Mouse (Mus musculus): ENCODE measurements around the gene Grid1. TPM values are rescaled to one million over a fixed set of nuclear protein-coding genes. Genes with fewer than 3 reads are reported as not detected.

Grid1 gene
- polyA plus RNA-seq, 1 experiment from 2014 or later: 0.25 TPM

GRCm38 (mm10) chr14:35115913-35116312, 296.0 kb downstream of the Grid1 start:
- no peaks in the 10 kb centered on the region for H3K27me3 ChIP-seq (replicated peaks; ENCODE audit: control insufficient read depth, insufficient read depth, low read length)
- H3K4me1 ChIP-seq (replicated peaks; ENCODE audit: control insufficient read depth, insufficient read depth, low read length): no peaks in the 10 kb centered on the region
- WGBS: 76% methylated on average over 3 of the region's 3 CpGs
- no peak overlapping the region for H3K4me2 ChIP-seq
- H3K9me3 ChIP-seq (ENCODE audit: control insufficient read depth, low read length): no peaks in the 10 kb centered on the region
- no peak overlapping the region for H3K4me3 ChIP-seq (ENCODE audit: low read depth, low read length)
- H3K9ac ChIP-seq (ENCODE audit: low read depth, low read length): no peak overlapping the region
- no peak overlapping the region for H3K27ac ChIP-seq (ENCODE audit: low read depth, low read length)
- DNase-seq (ENCODE audit: low spot score): no peak
- no peaks in the 10 kb centered on the region for H3K36me3 ChIP-seq (ENCODE audit: control insufficient read depth, insufficient read depth, low read length)
- no peak for ATAC-seq (replicated peaks; ENCODE audit: low FRiP score)

- DNase-seq (ENCODE audit: low spot score): no peak
- H3K9ac ChIP-seq (ENCODE audit: low read depth, low read length): no peak overlapping the region
- no peak overlapping the region for H3K27ac ChIP-seq (ENCODE audit: low read depth, low read length)
- H3K27me3 ChIP-seq (replicated peaks; ENCODE audit: control insufficient read depth, insufficient read depth, low read length): no peaks in the 10 kb centered on the region
- no peak; the same call in 1 of the 2 replicates for ATAC-seq (replicated peaks; ENCODE audit: low FRiP score)
- 44% methylated on average over 2 of the region's 2 CpGs for WGBS
- no peak overlapping the region for H3K4me2 ChIP-seq
- H3K9me3 ChIP-seq (ENCODE audit: control insufficient read depth, low read length): no peaks in the 10 kb centered on the region
- no peak overlapping the region for H3K4me3 ChIP-seq (ENCODE audit: low read depth, low read length)
- H3K36me3 ChIP-seq (ENCODE audit: control insufficient read depth, insufficient read depth, low read length): no peaks in the 10 kb centered on the region
- no peaks in the 10 kb centered on the region for H3K4me1 ChIP-seq (replicated peaks; ENCODE audit: control insufficient read depth, insufficient read depth, low read length)
These were observed 300.2 kb downstream of the Grid1 start for GRCm38 (mm10) chr14:35120089-35120488.

- Histone ChIP-seq H3K27me3 (replicated peaks; ENCODE audit: control insufficient read depth, insufficient read depth, low read length) (no peaks in the 10 kb centered on the region), H3K4me2 (no peak overlapping the region), H3K4me1 (replicated peaks; ENCODE audit: control insufficient read depth, insufficient read depth, low read length) (no peaks in the 10 kb centered on the region), H3K27ac (ENCODE audit: low read depth, low read length) (no peak overlapping the region), H3K36me3 (ENCODE audit: control insufficient read depth, insufficient read depth, low read length) (no peaks in the 10 kb centered on the region), H3K9me3 (ENCODE audit: control insufficient read depth, low read length) (no peaks in the 10 kb centered on the region), H3K9ac (ENCODE audit: low read depth, low read length) (no peak overlapping the region), H3K4me3 (ENCODE audit: low read depth, low read length) (no peak overlapping the region)
- DNase-seq (ENCODE audit: low spot score): no peak
- no peak for ATAC-seq (replicated peaks; ENCODE audit: low FRiP score)
- WGBS: 78% methylated on average over 4 of the region's 4 CpGs
These were observed 301.0 kb downstream of the Grid1 start for GRCm38 (mm10) chr14:35120905-35121304.

- Histone ChIP-seq H3K9me3 (ENCODE audit: control insufficient read depth, low read length) (no peaks in the 10 kb centered on the region), H3K27me3 (replicated peaks; ENCODE audit: control insufficient read depth, insufficient read depth, low read length) (no peaks in the 10 kb centered on the region), H3K9ac (ENCODE audit: low read depth, low read length) (no peak overlapping the region), H3K4me2 (no peak overlapping the region), H3K36me3 (ENCODE audit: control insufficient read depth, insufficient read depth, low read length) (no peaks in the 10 kb centered on the region), H3K27ac (ENCODE audit: low read depth, low read length) (no peak overlapping the region), H3K4me3 (ENCODE audit: low read depth, low read length) (no peak overlapping the region), H3K4me1 (replicated peaks; ENCODE audit: control insufficient read depth, insufficient read depth, low read length) (no peaks in the 10 kb centered on the region)
- ATAC-seq (replicated peaks; ENCODE audit: low FRiP score) (no peak), DNase-seq (ENCODE audit: low spot score) (no peak)
- 38% methylated on average over 3 of the region's 3 CpGs for WGBS
These were observed 302.2 kb downstream of the Grid1 start for GRCm38 (mm10) chr14:35122111-35122510.

GRCm38 (mm10) chr14:35123260-35123875, 303.5 kb downstream of the Grid1 start:
- H3K27me3 ChIP-seq (replicated peaks; ENCODE audit: control insufficient read depth, insufficient read depth, low read length): no peaks in the 10 kb centered on the region
- H3K4me3 ChIP-seq (ENCODE audit: low read depth, low read length): no peak overlapping the region
- DNase-seq (ENCODE audit: low spot score) (no peak), ATAC-seq (replicated peaks; ENCODE audit: low FRiP score) (no peak)
- H3K36me3 ChIP-seq (ENCODE audit: control insufficient read depth, insufficient read depth, low read length): no peaks in the 10 kb centered on the region
- H3K27ac ChIP-seq (ENCODE audit: low read depth, low read length): no peak overlapping the region
- no peak overlapping the region for H3K4me2 ChIP-seq
- WGBS: 74% methylated on average over 5 of the region's 5 CpGs
- no peaks in the 10 kb centered on the region for H3K4me1 ChIP-seq (replicated peaks; ENCODE audit: control insufficient read depth, insufficient read depth, low read length)
- no peaks in the 10 kb centered on the region for H3K9me3 ChIP-seq (ENCODE audit: control insufficient read depth, low read length)
- no peak overlapping the region for H3K9ac ChIP-seq (ENCODE audit: low read depth, low read length)

- Histone ChIP-seq H3K4me3 (ENCODE audit: low read depth, low read length) (no peak overlapping the region), H3K27me3 (replicated peaks; ENCODE audit: control insufficient read depth, insufficient read depth, low read length) (no peaks in the 10 kb centered on the region), H3K27ac (ENCODE audit: low read depth, low read length) (no peak overlapping the region), H3K9me3 (ENCODE audit: control insufficient read depth, low read length) (no peaks in the 10 kb centered on the region), H3K9ac (ENCODE audit: low read depth, low read length) (no peak overlapping the region), H3K36me3 (ENCODE audit: control insufficient read depth, insufficient read depth, low read length) (no peaks in the 10 kb centered on the region), H3K4me2 (no peak overlapping the region), H3K4me1 (replicated peaks; ENCODE audit: control insufficient read depth, insufficient read depth, low read length) (no peaks in the 10 kb centered on the region)
- 85% methylated on average over 8 of the region's 8 CpGs for WGBS
- no peak for ATAC-seq (replicated peaks; ENCODE audit: low FRiP score)
- DNase-seq (ENCODE audit: low spot score): no peak
These were observed 307.7 kb downstream of the Grid1 start for GRCm38 (mm10) chr14:35127616-35128015.

- WGBS: 88% methylated on average over 2 of the region's 2 CpGs
- H3K4me3 ChIP-seq (ENCODE audit: low read depth, low read length): no peak overlapping the region
- DNase-seq (ENCODE audit: low spot score) (no peak), ATAC-seq (replicated peaks; ENCODE audit: low FRiP score) (no peak)
- no peaks in the 10 kb centered on the region for H3K4me1 ChIP-seq (replicated peaks; ENCODE audit: control insufficient read depth, insufficient read depth, low read length)
- no peaks in the 10 kb centered on the region for H3K9me3 ChIP-seq (ENCODE audit: control insufficient read depth, low read length)
- no peaks in the 10 kb centered on the region for H3K27me3 ChIP-seq (replicated peaks; ENCODE audit: control insufficient read depth, insufficient read depth, low read length)
- no peak overlapping the region for H3K4me2 ChIP-seq
- H3K9ac ChIP-seq (ENCODE audit: low read depth, low read length): no peak overlapping the region
- H3K27ac ChIP-seq (ENCODE audit: low read depth, low read length): no peak overlapping the region
- no peaks in the 10 kb centered on the region for H3K36me3 ChIP-seq (ENCODE audit: control insufficient read depth, insufficient read depth, low read length)
These were observed 315.1 kb downstream of the Grid1 start for GRCm38 (mm10) chr14:35135056-35135455.

- WGBS: 76% methylated on average over 7 of the region's 7 CpGs
- no peak overlapping the region for H3K4me2 ChIP-seq
- no peaks in the 10 kb centered on the region for H3K9me3 ChIP-seq (ENCODE audit: control insufficient read depth, low read length)
- no peak overlapping the region for H3K27ac ChIP-seq (ENCODE audit: low read depth, low read length)
- H3K36me3 ChIP-seq (ENCODE audit: control insufficient read depth, insufficient read depth, low read length): no peaks in the 10 kb centered on the region
- H3K9ac ChIP-seq (ENCODE audit: low read depth, low read length): no peak overlapping the region
- no peaks in the 10 kb centered on the region for H3K4me1 ChIP-seq (replicated peaks; ENCODE audit: control insufficient read depth, insufficient read depth, low read length)
- ATAC-seq (replicated peaks; ENCODE audit: low FRiP score) (no peak), DNase-seq (ENCODE audit: low spot score) (no peak)
- no peaks in the 10 kb centered on the region for H3K27me3 ChIP-seq (replicated peaks; ENCODE audit: control insufficient read depth, insufficient read depth, low read length)
- no peak overlapping the region for H3K4me3 ChIP-seq (ENCODE audit: low read depth, low read length)
These were observed 318.2 kb downstream of the Grid1 start for GRCm38 (mm10) chr14:35138069-35138468.

GRCm38 (mm10) chr14:35139824-35140223, 319.9 kb downstream of the Grid1 start:
- ATAC-seq (replicated peaks; ENCODE audit: low FRiP score) (no peak), DNase-seq (ENCODE audit: low spot score) (no peak)
- H3K4me3 ChIP-seq (ENCODE audit: low read depth, low read length): no peak overlapping the region
- no peak overlapping the region for H3K27ac ChIP-seq (ENCODE audit: low read depth, low read length)
- H3K36me3 ChIP-seq (ENCODE audit: control insufficient read depth, insufficient read depth, low read length): no peaks in the 10 kb centered on the region
- no peaks in the 10 kb centered on the region for H3K4me1 ChIP-seq (replicated peaks; ENCODE audit: control insufficient read depth, insufficient read depth, low read length)
- WGBS: 73% methylated on average over 7 of the region's 7 CpGs
- no peaks in the 10 kb centered on the region for H3K27me3 ChIP-seq (replicated peaks; ENCODE audit: control insufficient read depth, insufficient read depth, low read length)
- no peak overlapping the region for H3K4me2 ChIP-seq
- no peaks in the 10 kb centered on the region for H3K9me3 ChIP-seq (ENCODE audit: control insufficient read depth, low read length)
- H3K9ac ChIP-seq (ENCODE audit: low read depth, low read length): no peak overlapping the region
